Mouse (Mus musculus): ENCODE measurements around the gene Jarid2.

- TF ChIP-seq CTCF (conservative IDR thresholded peaks at IDR 0.05; ENCODE audit: insufficient read depth, insufficient read length, low read depth, low read length) (no peak), POLR2A (IDR thresholded peaks at IDR 0.05; ENCODE audit: low read depth, low read length) (no peak)
Observed at GRCm38 (mm10) chr13:44912851-44913250, 183.6 kb downstream of the Jarid2 start.
